Mouse (Mus musculus) midbrain, postnatal 0 days (tissue): Measurements from ENCODE around the gene A330070K13Rik. TPM values are rescaled to one million over a fixed set of nuclear protein-coding genes. Genes with fewer than 3 reads are reported as not detected.
A peak's percentile ranks its signal among the peaks of the same experiment; 100 is the strongest.

ENCODE experiments used
- ATAC-seq: fragments of 200-750 bp; cut with Nextera tagmentation; 2 replicates; pipeline ENCODE4 v1.8.0; 2017; ENCODE audit warnings: moderate number of reproducible peaks, mild to moderate bottlenecking, moderate TSS enrichment, moderate library complexity; ENCODE audit not compliant: low FRiP score
- DNase-seq: peaks from one replicate; pipeline ENCODE4 v3.0.0-alpha.2; 2015; ENCODE audit warnings: low spot score
- H3K27ac ChIP-seq: fragments of 300-500 bp; sonication (generic); 2 replicates; pipeline ENCODE4 v1.5.1; 2014; ENCODE audit warnings: low read depth, mild to moderate bottlenecking, low read length, mixed read lengths
- H3K27me3 ChIP-seq: fragments of 300-500 bp; sonication (generic); 2 replicates; pipeline ENCODE4 v1.6.1; 2014; ENCODE audit warnings: low read length, control low read depth, mixed read lengths; ENCODE audit not compliant: insufficient read depth
- H3K36me3 ChIP-seq: fragments of 300-500 bp; sonication (generic); 2 replicates; pipeline ENCODE4 v1.6.1; 2014; ENCODE audit warnings: low read length, control low read depth, mixed read lengths; ENCODE audit not compliant: insufficient read depth
- H3K4me1 ChIP-seq: fragments of 300-500 bp; sonication (generic); 2 replicates; pipeline ENCODE4 v1.6.1; 2014; ENCODE audit warnings: mild to moderate bottlenecking, control low read depth, antibody characterized with exemption, low read length, mixed read lengths; ENCODE audit not compliant: insufficient read depth
- H3K4me2 ChIP-seq: fragments of 300-500 bp; sonication (generic); 2 replicates; pipeline ENCODE4 v1.6.1; 2014; ENCODE audit warnings: low read depth, mild to moderate bottlenecking, low read length, mixed read lengths; ENCODE audit not compliant: poor library complexity, severe bottlenecking
- H3K4me3 ChIP-seq: fragments of 300-500 bp; sonication (generic); 2 replicates; pipeline ENCODE4 v1.5.1; 2014; ENCODE audit warnings: low read depth, mild to moderate bottlenecking, low read length, moderate library complexity
- H3K9ac ChIP-seq: fragments of 300-500 bp; sonication (generic); replicated peaks from 2 replicates; pipeline ENCODE4 v1.6.1; 2014; ENCODE audit warnings: mild to moderate bottlenecking, low read length, moderate library complexity, mixed read lengths; ENCODE audit not compliant: poor library complexity, severe bottlenecking
- H3K9me3 ChIP-seq: fragments of 300-500 bp; sonication (generic); 2 replicates; pipeline ENCODE4 v1.6.1; 2016; ENCODE audit warnings: low read length, control low read depth
- CTCF ChIP-seq: IDR thresholded peaks from 2 replicates; pipeline ENCODE4 v1.5.1; 2016; ENCODE audit warnings: antibody characterized with exemption, mild to moderate bottlenecking
- WGBS: fragments of 180-500 bp; shearing (Covaris S2); extraction: QIAGEN DNeasy Blood & Tissue Kit; methylation state at CpG from one replicate; pipeline ENCODE4 v1.1.7; 2014; 5-methylcytosine and 5-hydroxymethylcytosine counted together
- polyA plus RNA-seq: library from polyadenylated mRNA; unstranded; fragments of >200 nt; fragmentation: Nextera tagmentation; extraction: Ambion mirVana; gene quantifications from 2 replicates; pipeline ENCODE4 v1.2.1, GENCODE M21; 2015
- total RNA-seq: library from RNA; depleted of rRNA; stranded (reverse); fragments of >200 nt; gene quantifications from 2 replicates; pipeline ENCODE4 v1.2.3, GENCODE M21; 2014

A330070K13Rik gene
- total and polyA plus RNA-seq, 2 experiments from 2014 or later: 0.26 TPM; not detected in 1

GRCm38 (mm10) chr5:130394386-130394785, 10.0 kb upstream of the A330070K13Rik start:
- Histone ChIP-seq H3K4me1 (no peaks in the 10 kb centered on the region), H3K36me3 (no peaks in the 10 kb centered on the region), H3K27ac (no peak overlapping the region), H3K4me2 (no peak overlapping the region), H3K27me3 (no peaks in the 10 kb centered on the region), H3K9me3 (no peaks in the 10 kb centered on the region), H3K9ac (no peak overlapping the region), H3K4me3 (no peak overlapping the region)
- no peak for TF ChIP-seq CTCF
- ATAC-seq (no peak), DNase-seq (no peak)
- WGBS: 62% methylated on average over 8 of the region's 8 CpGs

- no peak for ATAC-seq
- Histone ChIP-seq H3K27me3 (no peaks in the 10 kb centered on the region), H3K4me2 (no peak overlapping the region), H3K36me3 (no peaks in the 10 kb centered on the region), H3K4me3 (no peak overlapping the region), H3K4me1 (no peaks in the 10 kb centered on the region), H3K9me3 (no peaks in the 10 kb centered on the region), H3K9ac (no peak overlapping the region), H3K27ac (no peak overlapping the region)
- WGBS: 49% methylated on average over 8 of the region's 8 CpGs
- peak; percentile 66 for DNase-seq
- peak; percentile 54 for TF ChIP-seq CTCF
Observed at GRCm38 (mm10) chr5:130393618-130394355, 9.4 kb upstream of the A330070K13Rik start.

GRCm38 (mm10) chr5:130386418-130386817, 2.0 kb upstream of the A330070K13Rik start:
- H3K27ac ChIP-seq: no peak overlapping the region
- H3K9ac ChIP-seq: no peak overlapping the region
- H3K4me2 ChIP-seq: no peak overlapping the region
- no peaks in the 10 kb centered on the region for H3K4me1 ChIP-seq
- H3K27me3 ChIP-seq: no peaks in the 10 kb centered on the region
- H3K9me3 ChIP-seq: no peaks in the 10 kb centered on the region
- ATAC-seq (no peak), DNase-seq (no peak)
- no peak overlapping the region for H3K4me3 ChIP-seq
- no peak for TF ChIP-seq CTCF
- no peaks in the 10 kb centered on the region for H3K36me3 ChIP-seq
- WGBS: 65% methylated on average over 7 of the region's 7 CpGs

GRCm38 (mm10) chr5:130375411-130375810, 9.0 kb downstream of the A330070K13Rik start:
- H3K27me3 ChIP-seq: no peaks in the 10 kb centered on the region
- no peak overlapping the region for H3K4me2 ChIP-seq
- ATAC-seq: no peak
- no peaks in the 10 kb centered on the region for H3K36me3 ChIP-seq
- no peak overlapping the region for H3K27ac ChIP-seq
- 93% methylated on average over 3 of the region's 3 CpGs for WGBS
- no peaks in the 10 kb centered on the region for H3K9me3 ChIP-seq
- H3K9ac ChIP-seq: no peak overlapping the region
- no peak for DNase-seq
- no peak overlapping the region for H3K4me3 ChIP-seq
- no peaks in the 10 kb centered on the region for H3K4me1 ChIP-seq
- TF ChIP-seq CTCF: no peak

- no peak for TF ChIP-seq CTCF
- H3K27me3 ChIP-seq: no peaks in the 10 kb centered on the region
- H3K36me3 ChIP-seq: no peaks in the 10 kb centered on the region
- no peak for ATAC-seq
- 68% methylated on average over 11 of the region's 11 CpGs for WGBS
- no peaks in the 10 kb centered on the region for H3K4me1 ChIP-seq
- peak; percentile 69 for DNase-seq
- no peak within 1 kb of the TSS for H3K4me2 ChIP-seq
- H3K4me3 ChIP-seq: no peak within 1 kb of the TSS
- H3K9ac ChIP-seq: no peak within 1 kb of the TSS
- H3K9me3 ChIP-seq: no peaks in the 10 kb centered on the region
- no peak within 1 kb of the TSS for H3K27ac ChIP-seq
Observed at GRCm38 (mm10) chr5:130369237-130369636, 15.2 kb downstream of the A330070K13Rik start, which contains the start of gene Caln1. Caln1 (plus strand) TSS chr5:130369455.

GRCm38 (mm10) chr5:130368236-130368635, 16.2 kb downstream of the A330070K13Rik start:
- Histone ChIP-seq H3K4me1 (no peaks in the 10 kb centered on the region), H3K27me3 (no peaks in the 10 kb centered on the region), H3K9ac (no peak overlapping the region), H3K36me3 (no peaks in the 10 kb centered on the region), H3K9me3 (no peaks in the 10 kb centered on the region), H3K27ac (no peak overlapping the region), H3K4me2 (no peak overlapping the region), H3K4me3 (no peak overlapping the region)
- 83% methylated on average over 6 of the region's 6 CpGs for WGBS
- ATAC-seq: no peak
- no peak for TF ChIP-seq CTCF
- no peak for DNase-seq
